Mouse (Mus musculus) CH12F3 (cell line): ENCODE results near the gene Kxd1.

Source experiments
- in situ Hi-C: fragments of 300-500 bp; cut with MboI; formaldehyde crosslinking; loops from 2 replicates; pipeline ENCODE4 v1.14.3; 2020; ENCODE audit warnings: low sequenced_read_pairs

Gene Kxd1

DNA sequence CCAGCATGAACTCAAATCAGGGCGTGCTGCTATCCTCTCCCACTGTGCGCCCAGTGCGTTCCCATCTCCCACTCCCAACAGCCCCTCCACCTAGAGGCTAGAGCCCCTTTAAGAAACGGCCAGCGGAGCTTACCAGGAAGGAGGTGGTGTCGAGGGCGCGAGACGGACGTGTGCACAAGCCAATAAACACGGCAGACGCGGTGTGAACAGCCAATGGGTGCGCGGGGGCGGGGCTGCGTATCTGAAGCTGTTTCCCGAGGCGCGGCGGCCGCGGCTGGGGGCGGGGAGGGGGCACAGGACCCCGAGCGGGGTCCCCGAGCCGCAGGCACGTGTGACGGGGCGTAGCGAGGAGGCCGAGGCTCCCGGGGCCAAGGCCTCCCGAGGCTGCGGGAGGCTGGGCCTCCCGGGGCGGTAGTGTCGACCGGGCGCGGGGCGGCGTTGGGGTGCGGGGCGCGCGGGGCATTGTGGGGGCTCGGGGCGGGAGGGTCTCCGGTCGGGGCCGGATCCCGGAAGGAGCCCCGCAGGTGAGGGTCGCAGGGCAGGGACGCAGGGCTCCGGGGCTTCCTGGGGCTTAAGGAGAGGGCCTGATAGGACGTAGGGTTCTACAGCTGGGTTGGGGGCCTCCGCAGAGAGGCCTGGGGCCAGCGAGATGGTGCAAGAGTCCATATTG lies at the start of gene Kxd1, which contains the start of gene Fkbp8:
Kxd1 (minus strand) TSS at position 445 of the 670 bp plus-strand sequence.
Fkbp8 (plus strand) TSS at position 213 of the 670 bp plus-strand sequence.
- in situ Hi-C loops = no loop called here

DNA sequence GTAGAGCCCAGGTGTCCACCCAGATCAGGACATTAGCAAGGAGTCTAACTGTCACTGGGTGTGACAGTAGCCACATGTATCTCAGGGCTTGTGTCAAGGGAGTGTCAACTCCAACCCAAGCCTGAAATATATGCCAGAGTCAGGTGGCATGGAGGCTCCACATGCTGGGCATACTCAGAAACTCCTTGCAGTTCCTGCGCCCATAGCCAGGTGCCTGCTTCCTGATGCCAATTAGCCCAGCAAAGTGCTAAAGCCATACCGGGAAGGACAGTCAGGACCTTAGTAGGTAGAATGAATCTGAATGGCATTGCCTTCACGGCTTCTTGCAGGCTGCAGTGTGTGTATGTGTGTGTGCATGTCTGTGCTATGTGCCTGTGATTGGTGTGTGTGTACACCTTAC lies 49.5 kb upstream of the Kxd1 start:
- in situ Hi-C loops = no loop called here

DNA sequence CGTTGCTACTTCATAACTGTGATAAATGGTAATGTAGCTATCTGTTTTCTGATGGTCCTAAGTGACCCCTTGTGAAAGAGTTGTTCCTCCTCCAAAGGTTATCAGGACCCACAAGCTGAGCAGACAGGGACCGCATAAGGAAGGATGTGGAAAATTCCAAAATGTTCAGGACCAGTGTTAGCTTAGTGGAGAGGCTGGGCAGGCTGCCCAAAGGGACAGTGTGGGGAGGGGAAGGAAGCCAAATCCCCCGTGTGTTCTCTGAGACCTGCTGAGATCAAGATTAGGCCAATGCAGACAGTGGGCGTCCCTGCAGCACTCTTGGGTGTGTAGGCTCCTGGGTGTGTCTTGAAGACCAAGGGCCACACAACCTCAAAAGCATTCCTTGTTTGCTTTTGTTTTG lies 47.2 kb upstream of the Kxd1 start:
- in situ Hi-C loops = no loop called here

DNA sequence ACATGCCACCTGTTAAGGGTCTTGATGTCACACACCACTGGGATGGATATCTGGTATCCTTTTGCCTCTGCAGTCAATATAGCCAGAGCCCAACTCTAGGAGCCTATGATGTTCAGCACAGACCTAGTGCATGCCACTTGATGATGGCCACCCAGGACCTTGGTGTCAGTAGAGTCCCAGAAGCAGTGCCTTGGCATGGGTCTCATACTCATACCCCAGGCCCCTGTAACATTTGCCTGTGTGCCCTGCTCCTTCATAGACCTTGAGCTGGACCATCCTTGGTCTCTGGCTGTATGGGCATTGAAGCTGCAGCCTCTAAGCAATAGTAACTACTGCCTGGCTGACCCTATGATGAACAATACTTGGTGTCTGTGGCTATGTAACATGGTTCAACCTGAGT lies 46.5 kb upstream of the Kxd1 start:
- in situ Hi-C loops = no loop called here

DNA sequence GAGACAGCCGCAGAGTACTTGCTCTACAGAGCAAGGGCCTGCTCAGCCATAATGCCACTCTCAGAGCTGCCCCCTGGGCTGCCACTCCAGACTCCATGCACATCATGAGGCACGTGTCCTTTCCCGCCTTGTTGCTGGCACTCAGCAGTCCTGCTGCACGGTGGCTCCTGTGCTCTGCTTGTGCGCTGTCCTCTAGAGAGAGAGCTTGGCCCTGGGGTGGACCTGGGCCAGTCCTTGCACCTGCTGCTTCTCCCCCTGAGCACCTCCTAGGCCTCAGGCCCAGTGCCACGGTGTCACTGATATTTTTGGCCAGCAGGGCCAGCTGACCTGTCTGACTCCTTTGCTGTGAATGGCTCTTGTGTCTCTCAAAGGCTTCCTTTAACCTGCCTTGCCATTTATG lies 43.2 kb upstream of the Kxd1 start:
- in situ Hi-C loops = no loop called here

DNA sequence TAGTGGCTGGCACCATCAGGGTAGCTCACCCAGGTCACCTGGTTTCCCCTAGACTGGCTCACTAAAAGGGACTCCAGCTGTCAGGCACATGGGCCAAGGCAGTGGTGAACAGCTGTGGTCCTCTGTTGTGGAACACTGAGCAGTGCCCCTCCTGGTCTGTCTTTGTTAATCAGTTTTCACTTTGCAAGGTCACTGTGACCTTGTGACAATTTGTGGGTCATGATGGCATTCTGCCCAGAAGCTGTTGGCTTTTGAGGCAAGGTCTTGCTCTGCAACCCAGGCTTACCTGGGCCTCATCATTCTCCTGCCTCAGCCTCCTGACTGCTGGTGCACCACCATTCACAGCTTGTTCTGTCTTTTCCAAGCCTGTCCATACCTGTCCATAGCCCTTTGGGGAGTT lies 42.6 kb upstream of the Kxd1 start:
- in situ Hi-C loops = no loop called here

DNA sequence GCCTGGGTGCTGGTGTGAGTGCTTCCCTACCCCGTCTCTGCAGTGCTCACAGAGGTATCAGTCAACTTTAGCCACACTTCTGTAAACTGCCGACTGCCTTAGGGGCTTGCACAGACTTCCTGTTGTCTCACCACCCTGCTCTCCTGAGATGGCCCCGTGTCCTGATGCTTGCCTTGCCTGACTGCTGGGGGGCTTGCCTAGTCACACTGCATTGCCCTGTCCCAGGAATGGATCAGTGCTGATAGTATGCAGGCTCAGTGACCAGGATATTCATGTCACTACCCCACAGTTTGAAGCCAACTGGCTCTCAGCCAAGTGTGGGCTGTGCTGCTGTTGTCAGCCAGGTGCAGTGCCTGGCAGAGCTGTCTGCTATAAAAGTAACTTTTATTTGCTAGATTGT lies 37.8 kb upstream of the Kxd1 start:
- in situ Hi-C loops = no loop called here

DNA sequence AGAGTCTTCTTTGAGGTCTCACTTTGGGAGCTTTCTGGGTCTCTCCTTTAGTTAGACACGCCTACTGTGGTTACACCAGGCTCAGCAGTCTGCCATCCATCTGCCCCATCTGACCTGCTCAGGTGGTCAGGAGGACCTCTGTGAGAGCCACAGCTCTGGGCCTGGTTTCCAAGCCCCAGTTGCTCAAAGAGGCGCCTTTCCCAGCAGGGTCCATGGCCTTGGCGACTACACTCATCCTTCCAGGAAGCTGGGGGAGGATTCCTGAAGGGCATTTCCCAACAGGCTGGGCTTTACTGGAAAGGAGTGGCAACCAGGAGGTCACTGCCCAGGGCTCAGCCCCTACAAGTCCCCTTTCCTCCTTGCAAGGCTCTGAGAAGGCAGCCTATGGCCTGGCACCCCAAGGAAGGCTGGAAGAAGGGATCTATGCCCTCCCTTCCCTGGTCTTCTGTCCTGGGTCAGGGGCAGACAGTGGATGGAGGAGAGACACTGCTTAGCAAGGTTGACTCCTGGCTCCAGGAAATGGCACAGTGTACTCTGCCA lies 37.0 kb upstream of the Kxd1 start:
- in situ Hi-C loops = no loop called here

DNA sequence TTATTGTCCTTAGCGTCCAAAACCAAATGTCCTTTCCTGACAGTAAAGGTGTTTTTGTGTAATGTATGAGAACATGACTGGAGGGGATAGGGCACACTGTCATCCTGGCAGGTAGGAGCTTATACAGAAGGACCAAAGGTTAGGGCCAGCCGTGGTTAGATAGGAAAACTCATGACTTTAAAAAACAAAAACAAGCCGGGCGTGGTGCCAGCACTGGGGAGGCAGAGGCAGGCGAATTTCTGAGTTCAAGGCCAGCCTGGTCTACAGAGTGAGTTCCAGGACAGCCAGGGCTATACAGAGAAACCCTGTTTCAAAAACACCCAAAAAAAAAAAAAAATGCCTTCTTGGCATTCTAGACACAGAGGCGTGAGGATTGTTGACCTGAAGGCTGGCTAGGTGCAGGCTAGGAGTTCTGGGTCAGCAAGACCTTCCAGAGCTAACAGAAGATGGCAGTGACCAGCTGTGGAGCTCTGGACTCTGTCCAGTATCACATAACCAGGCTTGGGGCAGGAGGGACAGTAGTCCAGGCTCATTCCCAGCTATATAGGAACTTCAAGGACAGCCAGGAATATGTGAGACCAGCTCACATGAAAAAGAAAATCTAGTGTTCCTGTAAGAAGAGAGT lies 36.1 kb upstream of the Kxd1 start:
- in situ Hi-C loops = no loop called here

DNA sequence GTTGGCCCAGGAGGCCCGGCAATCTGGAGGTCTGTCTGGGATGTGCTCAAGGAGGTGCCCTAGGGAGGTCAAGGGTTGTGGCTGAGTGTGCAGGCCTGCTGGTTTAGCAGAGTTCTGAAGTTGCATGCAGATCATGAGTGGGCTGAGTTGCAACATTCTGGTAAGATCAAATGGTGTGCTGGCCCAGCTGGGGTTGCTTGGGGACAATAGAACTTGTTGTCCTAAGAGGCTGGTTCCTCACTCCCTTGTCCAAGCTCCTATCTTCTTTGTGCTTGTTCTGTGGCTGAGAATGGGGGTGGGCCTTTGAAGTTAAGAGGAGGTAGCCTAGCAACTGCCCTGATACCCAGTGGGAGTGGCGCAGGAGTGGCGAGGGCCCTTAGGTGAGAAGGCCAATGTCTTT lies 35.0 kb upstream of the Kxd1 start:
- in situ Hi-C loops = no loop called here

DNA sequence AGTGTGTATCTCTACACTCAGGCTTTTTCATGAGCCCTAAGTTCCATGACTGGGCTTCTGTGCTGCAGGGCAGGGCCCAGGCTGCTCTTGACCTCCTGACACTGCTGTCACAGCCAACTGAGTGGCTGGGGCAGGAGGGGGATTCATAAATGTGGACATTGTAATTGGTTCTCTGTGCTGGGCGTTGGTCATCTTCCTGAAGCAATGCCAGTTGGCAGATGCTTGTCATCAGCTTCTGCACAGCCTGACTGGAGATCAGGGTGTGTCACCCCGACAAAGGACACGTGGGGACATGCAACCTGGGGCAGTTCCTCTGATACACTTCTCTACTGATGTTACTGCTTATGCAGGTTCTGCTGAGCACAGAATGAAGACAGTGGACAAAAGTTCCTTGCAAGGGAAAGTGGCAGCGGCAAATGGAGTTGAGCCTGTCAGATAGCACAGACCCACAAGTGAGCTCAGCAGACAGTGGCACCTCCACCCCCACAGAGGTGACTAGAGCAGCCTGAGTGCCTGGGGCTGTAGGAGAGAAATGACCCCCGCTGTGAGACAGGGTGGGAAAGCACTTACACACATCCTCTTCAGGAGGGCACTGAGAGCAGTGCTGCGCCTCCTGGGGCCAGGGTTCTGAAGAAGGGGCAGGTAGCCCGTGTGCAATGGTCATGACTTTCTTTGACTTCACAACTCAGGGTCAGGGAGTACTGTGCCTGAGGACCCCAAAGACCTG lies 34.2 kb upstream of the Kxd1 start:
- in situ Hi-C loops = no loop called here

DNA sequence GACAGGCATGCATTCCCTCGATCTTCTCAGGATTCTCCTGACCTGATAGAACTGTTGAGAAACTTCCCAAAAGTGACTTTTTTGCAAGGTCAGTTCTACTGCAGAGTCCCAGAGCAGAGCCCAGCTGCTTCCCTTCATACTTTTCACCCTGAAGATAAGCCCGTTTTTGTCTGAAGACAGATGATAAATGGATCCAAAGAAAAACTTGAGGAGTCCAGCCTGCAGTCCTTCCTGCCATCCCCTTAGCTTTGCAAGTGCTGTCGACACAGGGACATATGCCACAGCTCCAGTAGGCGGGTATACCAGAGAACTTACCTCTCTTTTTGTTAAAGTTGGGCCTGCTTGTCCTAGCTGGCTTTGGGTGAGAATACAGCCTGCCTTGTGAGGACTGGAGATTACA lies 33.6 kb upstream of the Kxd1 start:
- in situ Hi-C loops = no loop called here

DNA sequence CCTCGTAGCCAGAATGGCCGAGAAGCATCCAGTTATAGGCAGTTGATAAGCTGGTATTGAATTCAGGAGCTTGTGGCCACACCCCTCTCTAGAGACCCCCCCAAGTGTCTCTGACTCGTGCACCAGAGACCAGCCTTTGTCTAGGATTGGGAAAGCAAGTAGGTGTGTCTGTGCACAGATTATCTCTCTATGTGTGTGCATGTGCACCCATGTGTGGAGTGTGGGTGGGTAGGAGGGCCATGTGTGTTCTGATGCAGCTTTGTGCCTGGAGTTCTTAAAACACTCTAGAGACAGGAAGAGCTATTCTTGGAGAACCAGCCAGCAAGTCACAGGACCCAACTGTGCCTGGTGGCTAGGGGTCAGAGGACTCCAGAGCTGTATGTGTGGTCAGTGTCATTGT lies 32.8 kb upstream of the Kxd1 start:
- in situ Hi-C loops = no loop called here

DNA sequence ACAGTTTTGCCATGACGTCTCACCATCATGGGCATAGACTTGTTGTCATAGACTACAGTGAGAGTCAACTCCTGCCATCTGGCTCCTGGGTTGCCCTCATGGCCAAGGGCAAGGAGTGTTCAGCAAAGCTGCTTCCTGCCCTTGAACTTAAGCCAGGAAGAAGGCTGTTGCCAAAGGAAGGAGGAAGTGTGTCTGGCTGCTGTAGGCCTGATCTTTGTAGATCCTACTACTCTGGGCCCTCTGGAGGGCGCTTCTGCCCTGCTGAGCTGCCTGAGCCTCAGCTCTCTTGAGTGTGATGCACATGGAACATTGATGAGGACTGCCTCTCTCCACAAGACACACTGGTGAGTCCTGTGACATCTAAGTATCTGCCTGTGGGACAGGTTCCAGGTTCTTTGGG lies 32.3 kb upstream of the Kxd1 start:
- in situ Hi-C loops = no loop called here

DNA sequence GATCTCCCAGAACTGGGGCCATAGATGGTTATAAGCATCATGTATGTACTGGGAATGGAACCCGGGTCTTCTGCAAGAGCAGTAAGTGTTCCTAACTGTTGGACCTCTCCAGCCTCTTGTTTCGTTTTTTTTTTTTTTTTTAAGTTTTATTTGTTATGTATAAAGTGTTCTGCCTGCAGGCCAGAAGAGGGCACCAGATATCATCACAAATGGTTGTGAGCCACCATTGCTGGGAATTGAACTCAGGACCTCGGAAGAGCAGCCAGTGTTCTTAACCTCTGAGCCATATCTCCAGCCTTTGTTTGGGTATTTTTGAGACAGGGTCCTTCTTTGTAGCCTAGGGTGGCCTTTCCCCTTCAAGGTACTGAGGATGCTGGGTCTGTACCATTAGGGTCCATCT lies 31.2 kb upstream of the Kxd1 start:
- in situ Hi-C loops = no loop called here

DNA sequence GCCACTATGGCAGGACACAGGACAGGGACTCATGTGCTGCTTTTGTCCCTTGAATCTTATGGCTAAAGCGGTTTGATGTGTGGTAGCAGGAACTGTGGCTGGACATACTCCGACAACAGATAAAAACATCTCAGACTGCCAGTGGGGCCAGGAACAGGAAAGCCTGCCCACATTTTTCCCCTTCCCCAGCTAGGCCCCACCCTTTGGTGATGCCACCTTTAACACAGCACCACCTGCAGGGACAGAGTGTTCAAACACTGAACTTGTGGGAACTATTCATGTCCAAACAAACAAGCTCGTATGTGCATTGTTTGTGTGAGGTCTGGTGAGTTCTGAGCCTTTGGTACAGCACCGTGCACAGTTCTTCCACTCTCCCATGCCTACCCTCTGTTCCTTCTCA lies 30.6 kb upstream of the Kxd1 start:
- in situ Hi-C loops = no loop called here

DNA sequence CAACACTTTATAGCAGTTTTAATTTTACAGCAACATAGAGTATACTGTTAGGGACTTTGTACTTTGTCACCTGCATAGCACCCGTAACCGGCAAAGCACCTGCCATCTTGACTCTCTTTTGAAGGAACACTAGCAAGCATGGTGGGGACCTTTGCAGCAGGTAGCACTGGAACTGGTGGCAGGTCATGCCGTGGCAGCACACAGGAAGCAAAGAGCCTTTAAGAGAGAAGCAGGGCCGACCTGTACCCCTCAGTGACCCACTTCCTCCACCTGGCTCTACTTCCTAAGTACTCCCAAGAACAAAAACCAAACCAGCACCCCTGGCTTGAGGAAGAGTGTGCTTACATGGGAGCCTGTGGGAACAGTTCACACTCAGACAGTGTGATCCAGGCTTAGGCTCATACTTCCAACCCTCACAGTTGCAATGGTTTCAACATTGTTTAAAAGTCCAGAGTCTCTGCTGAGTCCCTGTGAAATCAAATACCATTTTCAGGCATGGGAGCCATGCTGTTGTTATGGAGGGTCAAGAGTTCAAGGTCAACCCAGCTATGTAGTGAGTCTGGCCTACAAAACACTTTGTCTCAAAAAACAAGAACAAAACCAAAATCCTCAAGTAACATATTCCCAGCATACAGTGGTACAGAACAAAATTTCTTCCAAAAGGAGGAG lies 27.5 kb upstream of the Kxd1 start:
- in situ Hi-C loops = no loop called here

DNA sequence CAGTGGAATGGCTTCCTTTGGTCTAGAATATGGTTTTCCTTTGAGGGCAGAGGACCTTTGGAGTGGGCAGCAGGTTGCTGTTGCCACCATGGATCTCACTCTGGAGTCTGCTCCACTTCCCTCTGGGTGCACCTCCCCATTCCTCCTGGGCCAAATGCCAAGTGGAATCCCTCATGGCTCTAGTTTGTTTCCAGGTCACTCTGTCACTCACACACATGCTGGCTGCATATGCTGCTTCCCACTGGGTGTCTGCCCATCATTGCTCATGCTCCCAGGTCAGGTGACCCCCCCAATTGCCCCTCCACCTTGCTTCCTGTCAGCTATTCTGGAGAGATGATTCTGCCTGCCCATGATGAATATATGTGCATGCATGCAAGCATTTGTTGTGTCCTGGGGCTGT lies 26.0 kb upstream of the Kxd1 start:
- in situ Hi-C loops = no loop called here

DNA sequence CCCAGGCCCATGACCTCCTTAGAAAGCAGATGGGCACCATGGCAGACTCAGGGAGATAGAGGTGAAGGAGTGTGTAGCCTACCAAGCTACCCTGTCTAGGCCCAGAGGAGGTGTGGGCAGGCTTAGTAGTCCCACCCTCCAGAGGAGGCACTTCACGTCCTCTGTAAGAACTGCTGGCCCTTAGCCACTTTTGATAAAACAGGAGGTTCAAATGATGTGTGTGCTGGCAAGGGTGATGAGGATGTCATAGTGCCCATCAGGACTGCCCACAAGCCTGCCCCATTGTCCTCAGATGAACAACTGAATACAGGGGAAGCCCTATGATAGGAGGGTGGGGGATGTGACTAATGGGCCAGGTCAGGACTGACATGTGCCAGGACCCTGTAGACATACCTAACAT lies 25.1 kb upstream of the Kxd1 start:
- in situ Hi-C loops = no loop called here

DNA sequence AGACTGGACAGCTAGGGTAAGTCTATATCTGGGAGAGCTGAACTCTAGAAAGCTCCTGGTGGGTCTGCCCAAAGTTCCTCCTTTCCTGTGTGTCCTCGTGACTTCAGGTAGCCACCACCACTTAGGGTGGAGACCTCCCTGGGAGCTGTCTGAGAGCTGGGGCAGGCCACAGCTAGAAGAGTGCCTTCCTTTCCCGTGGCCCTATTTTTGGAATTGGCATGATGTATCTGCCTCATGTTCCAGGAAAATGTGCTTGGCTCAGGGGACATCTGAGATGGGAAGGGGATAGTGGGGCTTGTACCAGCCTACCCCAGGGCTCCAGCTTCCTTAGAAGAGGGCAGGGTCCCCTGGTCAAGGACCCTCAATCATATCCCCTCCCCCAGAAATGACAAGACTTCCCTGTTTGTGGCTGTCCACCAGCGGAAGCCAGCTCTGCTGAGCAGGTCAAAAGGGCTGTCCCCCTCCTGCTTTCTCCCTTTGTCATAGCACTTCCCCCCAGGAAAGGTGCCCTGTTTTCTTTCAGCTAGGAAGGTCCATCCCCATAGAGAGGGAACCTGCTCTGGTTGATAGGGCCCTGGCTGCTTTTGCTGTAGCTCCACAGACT lies 23.9 kb upstream of the Kxd1 start:
- in situ Hi-C loops = no loop called here
